Mouse (Mus musculus) limb, embryonic 12.5 days (tissue): ENCODE data around the gene Il5. TPM values are rescaled to one million over a fixed set of nuclear protein-coding genes. Genes with fewer than 3 reads are reported as not detected.

ENCODE experiments used
- ATAC-seq: fragments of 200-750 bp; cut with Nextera tagmentation; 2 replicates; pipeline ENCODE4 v1.8.0; 2017; ENCODE audit warnings: low read depth, moderate TSS enrichment; ENCODE audit not compliant: insufficient number of reproducible peaks, insufficient read depth, low FRiP score, low TSS enrichment
- H3K27ac ChIP-seq: fragments of 300-500 bp; sonication (generic); 2 replicates; pipeline ENCODE4 v1.5.1; 2016; ENCODE audit warnings: mild to moderate bottlenecking, moderate library complexity
- H3K27me3 ChIP-seq: fragments of 300-500 bp; sonication (generic); 2 replicates; pipeline ENCODE4 v1.6.1; 2016; ENCODE audit warnings: mild to moderate bottlenecking, moderate library complexity
- H3K36me3 ChIP-seq: fragments of 300-500 bp; sonication (generic); 2 replicates; pipeline ENCODE4 v1.6.1; 2016; ENCODE audit warnings: mild to moderate bottlenecking, moderate library complexity
- H3K4me1 ChIP-seq: fragments of 300-500 bp; sonication (generic); replicated peaks from 2 replicates; pipeline ENCODE4 v1.6.1; 2016
- H3K4me2 ChIP-seq: fragments of 300-500 bp; sonication (generic); 2 replicates; pipeline ENCODE4 v1.6.1; 2016; ENCODE audit warnings: mild to moderate bottlenecking, moderate library complexity
- H3K4me3 ChIP-seq: fragments of 300-500 bp; sonication (generic); replicated peaks from 2 replicates; pipeline ENCODE4 v1.5.1; 2016; ENCODE audit warnings: mild to moderate bottlenecking
- H3K9ac ChIP-seq: fragments of 300-500 bp; sonication (generic); replicated peaks from 2 replicates; pipeline ENCODE4 v1.6.1; 2016; ENCODE audit warnings: mild to moderate bottlenecking, moderate library complexity
- H3K9me3 ChIP-seq: fragments of 300-500 bp; sonication (generic); 2 replicates; pipeline ENCODE4 v1.6.1; 2016; ENCODE audit warnings: mild to moderate bottlenecking, moderate library complexity
- whole genome bisulfite sequencing: fragments of 180-500 bp; shearing (Covaris S2); methylation state at CpG from one replicate; pipeline ENCODE4 v1.1.7; 2016; 5-methylcytosine and 5-hydroxymethylcytosine counted together
- polyA plus RNA-seq: library from polyadenylated mRNA; unstranded; fragments of >200 nt; fragmentation: Nextera tagmentation; extraction: Ambion mirVana; gene quantifications from 2 replicates; pipeline ENCODE4 v1.2.1, GENCODE M21; 2016

Gene Il5
- polyA plus RNA-seq, result not detected in 2 replicates

DNA sequence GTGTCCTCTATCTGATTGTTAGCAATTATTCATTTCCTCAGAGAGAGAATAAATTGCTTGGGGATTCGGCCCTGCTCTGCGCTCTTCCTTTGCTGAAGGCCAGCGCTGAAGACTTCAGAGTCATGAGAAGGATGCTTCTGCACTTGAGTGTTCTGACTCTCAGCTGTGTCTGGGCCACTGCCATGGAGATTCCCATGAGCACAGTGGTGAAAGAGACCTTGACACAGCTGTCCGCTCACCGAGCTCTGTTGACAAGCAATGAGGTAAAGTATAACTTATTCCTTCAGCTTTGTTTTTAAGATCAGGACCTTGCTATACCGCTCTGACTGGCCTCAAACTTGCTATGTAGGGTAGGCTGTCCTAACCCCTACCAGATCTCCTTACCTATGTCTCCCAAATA is at the start of gene Il5:
Il5 (plus strand) TSS at position 80 of the 400 bp plus-strand sequence.
- Histone ChIP-seq H3K9ac (no peak within 1 kb of the TSS), H3K27ac (no peak within 1 kb of the TSS), H3K4me3 (no peak within 1 kb of the TSS), H3K36me3 (no peaks in the 10 kb centered on the region), H3K27me3 (0 out of 2 replicates have a peak, but pooled peaks cover 5% of the 10 kb centered on the region), H3K4me1 (no peaks in the 10 kb centered on the region), H3K4me2 (no peak within 1 kb of the TSS), H3K9me3 (no peaks in the 10 kb centered on the region)
- no peak for ATAC-seq
- WGBS, result 81% methylated on average over 6 of the region's 6 CpGs

DNA sequence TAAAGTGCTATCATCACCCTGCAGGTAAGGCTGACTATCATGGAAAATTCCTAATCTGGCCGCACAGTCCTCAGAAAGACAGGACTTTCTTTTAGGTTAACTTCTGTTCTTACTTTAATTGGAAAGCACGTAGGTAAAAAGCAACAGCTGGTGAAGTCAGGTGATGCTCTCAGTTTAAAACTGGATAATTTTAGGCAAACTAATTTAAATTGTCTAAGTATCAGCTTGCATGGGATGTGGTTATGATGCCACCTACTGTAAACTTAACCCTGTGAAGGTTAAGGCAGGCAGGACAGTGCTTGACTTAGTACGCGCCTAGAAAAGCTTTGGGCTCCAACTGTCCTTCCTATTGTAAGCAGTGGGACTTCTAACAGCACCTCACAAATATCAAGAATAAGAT is 49.2 kb upstream of the Il5 start:
- Histone ChIP-seq H3K36me3 (peaks cover 83% of the 10 kb centered on the region), H3K9ac (no peak overlapping the region), H3K4me2 (no peak overlapping the region), H3K4me3 (no peak overlapping the region), H3K27ac (no peak overlapping the region), H3K27me3 (no peaks in the 10 kb centered on the region), H3K9me3 (no peaks in the 10 kb centered on the region), H3K4me1 (no peaks in the 10 kb centered on the region)
- 93% methylated on average over 4 of the region's 4 CpGs for WGBS
- ATAC-seq, result no peak

DNA sequence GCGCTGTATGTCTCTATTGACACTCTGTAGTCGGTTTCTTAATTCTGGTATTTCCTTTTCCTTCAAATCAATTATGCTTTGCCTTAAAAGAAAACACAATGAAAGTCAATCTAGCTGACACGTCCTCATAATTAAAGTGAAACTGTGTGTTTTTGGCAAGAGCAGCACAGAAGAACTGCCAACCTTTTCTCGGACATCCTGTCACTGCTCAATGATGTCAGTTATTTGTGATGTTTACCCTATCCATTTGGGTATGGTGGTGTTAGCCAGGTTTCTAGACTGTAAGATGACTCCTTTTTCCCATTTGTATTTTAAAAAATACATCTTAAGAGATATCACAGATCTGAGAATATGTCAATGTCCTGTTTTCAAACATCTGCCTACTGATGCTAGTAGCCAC is 40.5 kb upstream of the Il5 start:
- no peak for ATAC-seq
- H3K36me3 ChIP-seq, result peaks cover 78% of the 10 kb centered on the region
- H3K4me3 ChIP-seq, result no peak overlapping the region
- 90% methylated on average over 4 of the region's 4 CpGs for WGBS
- no peak overlapping the region for H3K27ac ChIP-seq
- H3K9ac ChIP-seq, result no peak overlapping the region
- no peak overlapping the region for H3K4me2 ChIP-seq
- H3K9me3 ChIP-seq, result no peaks in the 10 kb centered on the region
- no peaks in the 10 kb centered on the region for H3K27me3 ChIP-seq
- H3K4me1 ChIP-seq, result no peaks in the 10 kb centered on the region

DNA sequence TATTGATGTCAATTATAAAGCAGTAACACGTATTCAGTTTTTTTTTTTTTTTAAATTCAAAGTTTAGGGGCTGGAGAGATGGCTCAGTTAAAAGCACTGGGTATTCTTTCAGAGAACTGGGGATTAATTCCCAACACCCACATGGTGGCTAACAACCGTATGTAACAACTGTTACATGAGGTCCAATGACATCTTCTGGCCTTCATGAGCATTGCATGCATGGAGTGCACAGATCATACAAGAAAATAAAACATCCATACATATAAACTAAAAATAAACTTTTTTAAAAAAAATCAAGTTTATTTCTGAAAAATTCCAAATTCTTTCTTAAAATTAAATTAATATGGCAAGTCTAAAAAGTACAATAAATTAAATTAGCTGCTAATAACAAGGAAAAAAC is 38.9 kb upstream of the Il5 start:
- Histone ChIP-seq H3K9me3 (no peaks in the 10 kb centered on the region), H3K4me3 (no peak overlapping the region), H3K27me3 (no peaks in the 10 kb centered on the region), H3K36me3 (peaks cover 68% of the 10 kb centered on the region), H3K27ac (no peak overlapping the region), H3K9ac (no peak overlapping the region), H3K4me1 (no peaks in the 10 kb centered on the region), H3K4me2 (no peak overlapping the region)
- 96% methylated on average over 2 of the region's 2 CpGs for WGBS
- ATAC-seq, result no peak

DNA sequence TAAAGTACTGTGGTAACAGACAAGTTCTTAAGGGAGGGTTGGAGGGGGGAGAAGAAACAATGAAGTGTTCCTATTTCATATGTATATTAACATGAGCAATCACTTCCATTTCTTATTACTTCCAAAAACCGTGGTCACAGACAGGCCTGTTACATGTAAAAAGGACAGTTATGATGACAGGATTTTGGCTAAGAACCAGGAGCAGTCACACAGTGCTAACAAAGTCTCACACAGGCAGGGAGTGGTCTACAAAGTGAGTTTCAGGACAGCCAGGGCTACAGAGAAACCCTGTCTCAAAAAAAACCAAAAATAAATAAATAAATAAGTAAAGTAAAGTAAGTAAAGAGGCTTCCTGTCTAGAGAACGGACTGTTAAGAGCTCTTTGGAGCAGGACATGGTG is 38.4 kb upstream of the Il5 start:
- no peak for ATAC-seq
- Histone ChIP-seq H3K9ac (no peak overlapping the region), H3K36me3 (peaks cover 67% of the 10 kb centered on the region)

DNA sequence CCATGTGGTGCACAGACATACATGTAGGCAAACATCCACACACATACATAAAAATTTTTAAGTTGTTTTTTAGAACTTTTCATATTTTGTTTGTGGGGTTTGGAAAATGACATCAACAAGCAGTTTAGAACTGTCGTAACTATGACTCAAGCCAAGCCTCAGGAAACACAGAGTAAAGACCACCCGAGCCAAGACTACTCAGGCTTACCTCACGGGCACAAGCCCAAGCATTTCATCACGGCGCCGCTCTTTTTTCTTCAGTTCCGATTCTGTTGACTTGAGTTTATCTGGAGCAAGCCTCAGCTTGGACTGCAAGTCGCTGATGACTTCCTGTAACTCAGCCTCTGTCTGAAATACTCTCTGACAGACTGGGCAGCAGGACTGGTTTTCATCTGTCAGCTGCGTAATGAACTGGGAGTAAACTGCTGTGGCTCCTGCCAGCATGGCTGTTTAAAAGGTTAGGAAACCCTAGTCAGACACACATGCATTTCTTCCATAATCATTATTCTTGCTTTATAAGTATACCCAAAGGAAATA is 37.5 kb upstream of the Il5 start:
- Histone ChIP-seq H3K4me2 (no peak overlapping the region), H3K36me3 (peaks cover 61% of the 10 kb centered on the region)
- ATAC-seq, result no peak

More for the DNA sequence above, 38.4 kb upstream of the Il5 start:
- H3K4me3 ChIP-seq, result no peak overlapping the region
- no peaks in the 10 kb centered on the region for H3K9me3 ChIP-seq
- H3K4me1 ChIP-seq, result no peaks in the 10 kb centered on the region
- H3K4me2 ChIP-seq, result no peak overlapping the region
- H3K27me3 ChIP-seq, result no peaks in the 10 kb centered on the region
- WGBS, result 80% methylated on average over 2 of the region's 2 CpGs
- no peak overlapping the region for H3K27ac ChIP-seq

DNA sequence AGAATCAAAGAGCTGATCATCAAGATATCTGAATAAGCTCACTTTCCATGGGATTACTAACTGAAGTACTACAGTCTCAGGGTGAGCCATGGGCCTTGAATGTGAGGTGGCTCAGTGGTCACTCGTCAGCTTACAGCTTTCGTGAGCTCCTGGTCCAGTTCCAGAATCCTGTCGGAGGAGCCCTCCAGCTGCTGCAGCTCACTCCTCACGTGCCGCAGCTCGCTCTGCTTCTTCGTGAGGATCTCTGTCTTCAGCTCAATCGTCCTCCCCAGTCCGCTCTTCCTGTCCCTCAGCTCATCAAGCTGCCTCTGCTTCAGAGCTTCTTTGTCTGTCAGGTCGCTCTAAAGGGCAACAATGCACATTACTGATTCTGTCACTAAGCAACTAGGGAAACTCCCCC is 28.6 kb upstream of the Il5 start:
- Histone ChIP-seq H3K36me3 (peaks cover 39% of the 10 kb centered on the region), H3K4me2 (no peak overlapping the region), H3K4me3 (no peak overlapping the region), H3K4me1 (no peaks in the 10 kb centered on the region), H3K27ac (no peak overlapping the region), H3K27me3 (no peaks in the 10 kb centered on the region), H3K9me3 (no peaks in the 10 kb centered on the region), H3K9ac (no peak overlapping the region)
- ATAC-seq, result no peak
- 92% methylated on average over 10 of the region's 10 CpGs for WGBS

More for the DNA sequence above, 37.5 kb upstream of the Il5 start:
- Histone ChIP-seq H3K27me3 (no peaks in the 10 kb centered on the region), H3K9ac (no peak overlapping the region), H3K4me1 (no peaks in the 10 kb centered on the region), H3K4me3 (no peak overlapping the region), H3K27ac (no peak overlapping the region), H3K9me3 (no peaks in the 10 kb centered on the region)
- WGBS, result 94% methylated on average over 9 of the region's 9 CpGs

DNA sequence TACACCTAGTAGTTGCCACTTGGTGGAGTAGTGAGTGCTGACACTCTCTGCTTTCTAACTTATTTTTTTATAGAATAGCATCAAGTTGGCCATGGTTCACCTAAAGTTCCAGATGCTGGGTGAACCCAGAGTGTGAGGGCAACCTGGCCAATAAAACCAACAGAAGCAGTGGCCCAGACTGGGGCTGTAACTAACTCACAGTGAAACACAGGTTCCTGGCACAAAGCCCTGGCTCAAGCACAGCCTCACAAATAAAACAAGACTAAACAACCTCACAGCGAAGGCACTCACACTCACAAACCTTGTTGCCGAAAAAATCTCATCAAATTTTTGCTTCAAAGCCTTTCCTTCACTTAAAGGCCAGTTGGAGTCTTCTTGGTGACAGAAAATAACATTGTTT is 22.1 kb upstream of the Il5 start:
- ATAC-seq, result no peak
- 88% methylated on average over 2 of the region's 2 CpGs for WGBS
- Histone ChIP-seq H3K36me3 (peaks cover 70% of the 10 kb centered on the region), H3K4me2 (no peak overlapping the region), H3K27ac (no peak overlapping the region), H3K4me3 (no peak overlapping the region), H3K4me1 (no peaks in the 10 kb centered on the region), H3K27me3 (no peaks in the 10 kb centered on the region), H3K9me3 (no peaks in the 10 kb centered on the region), H3K9ac (no peak overlapping the region)

DNA sequence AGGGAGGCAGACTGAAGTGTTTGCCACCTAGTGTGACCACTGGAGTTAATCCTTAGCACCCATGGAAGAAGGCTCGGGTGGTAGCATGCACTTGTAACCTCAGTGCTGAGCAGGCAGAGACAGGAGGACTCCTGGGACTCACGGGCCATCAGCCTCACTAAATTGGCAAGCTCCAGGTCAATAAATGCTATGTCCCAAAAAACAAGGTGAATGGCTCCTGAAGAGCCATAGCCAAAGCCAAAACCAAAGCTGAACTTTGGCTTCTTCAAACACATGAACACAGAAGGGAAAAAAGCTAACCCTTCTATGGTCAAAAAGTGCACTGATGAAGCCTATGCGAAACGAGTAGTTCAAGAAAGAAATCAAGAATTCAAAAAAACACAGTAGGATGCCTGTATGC is 21.2 kb upstream of the Il5 start:
- H3K27ac ChIP-seq, result no peak overlapping the region
- no peaks in the 10 kb centered on the region for H3K4me1 ChIP-seq
- H3K36me3 ChIP-seq, result peaks cover 64% of the 10 kb centered on the region
- H3K4me3 ChIP-seq, result no peak overlapping the region
- H3K27me3 ChIP-seq, result no peaks in the 10 kb centered on the region
- no peak overlapping the region for H3K9ac ChIP-seq
- H3K9me3 ChIP-seq, result no peaks in the 10 kb centered on the region
- ATAC-seq, result no peak
- WGBS, result 86% methylated on average over 4 of the region's 4 CpGs
- no peak overlapping the region for H3K4me2 ChIP-seq

DNA sequence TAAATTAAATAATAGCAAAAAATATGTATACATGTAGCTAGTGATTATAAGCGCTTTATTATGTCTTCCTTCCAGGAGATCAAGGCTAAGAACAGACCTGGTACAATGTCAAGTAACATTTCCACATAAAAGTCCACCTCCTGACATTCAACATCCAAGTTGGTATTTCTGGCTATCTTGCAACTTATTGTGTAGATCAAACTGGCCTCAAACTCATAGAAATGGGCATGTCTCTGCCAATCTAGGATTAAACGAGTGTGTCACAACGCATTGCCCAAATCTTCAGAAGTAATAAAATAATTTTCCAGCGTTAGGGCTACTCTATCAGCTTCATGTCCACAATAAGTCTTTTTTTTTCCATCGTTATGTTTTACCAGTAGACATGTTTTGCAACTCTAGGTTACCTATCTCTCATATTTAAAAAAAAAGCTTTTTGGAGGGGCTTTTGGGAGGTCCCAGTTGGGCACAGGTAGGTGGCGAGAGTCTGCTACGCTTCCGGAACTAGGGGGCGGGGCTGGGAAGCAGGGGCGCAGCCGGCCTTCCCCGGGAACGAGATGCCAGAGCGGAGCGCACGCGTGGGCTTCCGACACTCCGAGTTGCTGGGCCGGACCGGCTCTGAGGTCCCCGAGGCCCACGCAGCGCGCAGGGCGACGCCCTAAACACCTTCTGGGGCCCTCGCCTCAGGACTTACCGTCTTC is 14.2 kb upstream of the Il5 start:
- Histone ChIP-seq H3K4me3 (peak overlapping the region; percentile 76), H3K27ac (peak overlapping the region; percentile 90), H3K4me2 (peak overlapping the region; percentile 85), H3K9me3 (no peaks in the 10 kb centered on the region), H3K27me3 (no peaks in the 10 kb centered on the region), H3K4me1 (peaks cover 11% of the 10 kb centered on the region; the same call in 1 of the 2 replicates), H3K36me3 (peaks cover 8% of the 10 kb centered on the region), H3K9ac (peak overlapping the region; percentile 82)
- ATAC-seq, result 0 out of 2 replicates have a peak, but pooled peaks have one; percentile 66
- WGBS, result 7% methylated on average over 29 of the region's 29 CpGs

DNA sequence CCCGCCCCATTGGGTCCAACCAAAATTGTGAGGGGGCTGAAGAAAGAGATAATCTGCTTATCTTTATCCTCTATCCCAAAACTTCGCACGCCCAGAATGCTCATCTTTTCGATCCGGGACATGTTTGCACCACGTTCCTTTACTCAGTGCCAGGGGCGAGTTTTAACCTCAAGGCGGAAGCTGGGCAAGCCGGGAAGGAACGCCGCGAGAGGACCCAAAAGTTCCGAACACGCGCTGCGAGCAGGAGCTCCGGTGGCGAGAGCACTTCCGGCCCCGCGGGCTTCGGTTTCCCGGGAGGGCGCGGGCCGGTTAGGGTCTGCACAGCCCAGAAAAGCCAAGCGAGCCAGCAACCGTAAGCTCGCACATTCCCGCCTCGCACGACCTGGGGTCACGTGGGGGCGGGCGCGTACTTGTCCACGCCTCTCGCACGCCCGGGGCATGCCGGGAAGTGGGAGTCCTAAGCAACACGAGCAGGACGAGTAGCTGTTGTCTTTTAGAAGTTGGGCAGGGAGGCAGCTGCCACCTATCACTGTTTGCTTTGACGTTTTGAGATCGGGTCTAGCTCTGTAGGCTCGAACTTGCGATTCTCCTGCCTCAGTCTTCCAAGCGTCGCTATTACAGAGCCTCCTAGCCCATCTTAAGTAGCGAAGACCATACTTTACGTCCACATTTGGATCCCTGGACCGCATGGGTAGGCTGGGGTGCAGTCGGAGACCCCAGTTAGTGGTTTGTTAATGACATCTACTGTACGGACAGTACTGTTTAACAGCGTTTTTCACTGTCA is 13.5 kb upstream of the Il5 start, which contains the start of gene Rad50:
Rad50 (minus strand) TSS at position 386 of the 784 bp plus-strand sequence.
- Histone ChIP-seq H3K4me3 (peak within 1 kb of the TSS; percentile 76), H3K36me3 (peaks cover under 1% of the 10 kb centered on the region; the same call in 1 of the 2 replicates), H3K27me3 (no peaks in the 10 kb centered on the region), H3K27ac (peak within 1 kb of the TSS; percentile 90), H3K4me1 (peaks cover 11% of the 10 kb centered on the region; the same call in 1 of the 2 replicates), H3K9ac (peak within 1 kb of the TSS; percentile 82), H3K9me3 (no peaks in the 10 kb centered on the region), H3K4me2 (peak within 1 kb of the TSS; percentile 85)
- WGBS, result 3% methylated on average over 55 of the region's 55 CpGs
- ATAC-seq, result peak; percentile 94
